Mouse (Mus musculus) lung, embryonic 15.5 days (tissue): ENCODE data around the gene Lcat. TPM values are rescaled to one million over a fixed set of nuclear protein-coding genes. Genes with fewer than 3 reads are reported as not detected.
"Not testable (repeated sequence)": the region's sequence is repeated elsewhere in the genome, so short reads cannot be mapped to it uniquely, and the experiment has no call there.

Experiments used
- ATAC-seq: fragments of 200-750 bp; cut with Nextera tagmentation; 2 replicates; pipeline ENCODE4 v1.8.0; 2017; ENCODE audit warnings: moderate number of reproducible peaks, borderline replicate concordance; ENCODE audit not compliant: low FRiP score, low TSS enrichment; ENCODE audit errors: extremely low read depth
- H3K27ac ChIP-seq: fragments of 300-500 bp; sonication (generic); 2 replicates; pipeline ENCODE4 v1.5.1; 2015; ENCODE audit warnings: moderate library complexity, mild to moderate bottlenecking, inconsistent platforms
- H3K27me3 ChIP-seq: fragments of 300-500 bp; sonication (generic); 2 replicates; pipeline ENCODE4 v1.6.1; 2015; ENCODE audit warnings: inconsistent platforms
- H3K36me3 ChIP-seq: fragments of 300-500 bp; sonication (generic); 2 replicates; pipeline ENCODE4 v1.6.1; 2015; ENCODE audit warnings: inconsistent platforms
- H3K4me1 ChIP-seq: fragments of 300-500 bp; sonication (generic); 2 replicates; pipeline ENCODE4 v1.6.1; 2015; ENCODE audit warnings: inconsistent platforms
- H3K4me2 ChIP-seq: fragments of 300-500 bp; sonication (generic); 2 replicates; pipeline ENCODE4 v1.6.1; 2015; ENCODE audit warnings: inconsistent platforms, mild to moderate bottlenecking, moderate library complexity
- H3K4me3 ChIP-seq: fragments of 300-500 bp; sonication (generic); 2 replicates; pipeline ENCODE4 v1.5.1; 2015; ENCODE audit warnings: mild to moderate bottlenecking, inconsistent platforms
- H3K9ac ChIP-seq: fragments of 300-500 bp; sonication (generic); 2 replicates; pipeline ENCODE4 v1.6.1; 2015; ENCODE audit warnings: inconsistent platforms
- H3K9me3 ChIP-seq: fragments of 300-500 bp; sonication (generic); 2 replicates; pipeline ENCODE4 v1.6.1; 2016; ENCODE audit warnings: inconsistent platforms
- WGBS: fragments of 180-500 bp; shearing (Covaris S2); methylation state at CpG from one replicate; pipeline ENCODE4 v1.1.7; 2015; 5-methylcytosine and 5-hydroxymethylcytosine counted together
- polyA plus RNA-seq: library from polyadenylated mRNA; unstranded; fragments of >200 nt; fragmentation: Nextera tagmentation; extraction: Ambion mirVana; gene quantifications from 2 replicates; pipeline ENCODE4 v1.2.1, GENCODE M21; 2015

The Lcat gene
- polyA plus RNA-seq, result 1.2 and 1.9 TPM in 2 replicates

DNA sequence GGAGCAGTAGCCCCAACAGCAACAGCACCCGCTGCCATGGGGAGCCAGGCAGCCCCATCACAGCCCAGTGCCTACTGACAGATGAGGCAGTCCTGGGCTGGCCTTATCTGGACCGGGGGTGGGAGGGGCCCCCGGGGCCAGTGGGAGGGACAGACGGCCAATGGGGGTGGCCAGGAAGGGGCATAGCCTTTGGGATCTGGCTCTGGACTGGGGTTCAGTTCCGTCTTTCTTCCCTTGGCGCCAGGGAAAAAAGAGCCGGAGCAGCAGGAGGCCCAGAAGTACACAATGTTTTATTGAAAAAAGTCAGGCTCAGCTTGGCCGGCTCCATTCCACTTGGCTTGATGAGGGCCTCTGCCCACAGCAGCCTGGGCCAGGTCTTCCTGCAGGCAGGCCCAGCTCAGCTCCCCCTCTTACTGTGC lies at the start of gene Lcat:
Gene Lcat (minus strand): TSS at position 62 of the 419 bp plus-strand sequence.
- H3K4me3 ChIP-seq, result no peak within 1 kb of the TSS
- WGBS, result 72% methylated on average over 8 of the region's 8 CpGs
- H3K27me3 ChIP-seq, result no peaks in the 10 kb centered on the region
- ATAC-seq, result no peak
- no peak within 1 kb of the TSS for H3K27ac ChIP-seq
- peaks cover 3% of the 10 kb centered on the region; the same call in 1 of the 2 replicates for H3K4me1 ChIP-seq
- H3K9me3 ChIP-seq, result no peaks in the 10 kb centered on the region
- H3K36me3 ChIP-seq, result peaks cover 57% of the 10 kb centered on the region
- H3K4me2 ChIP-seq, result no peak within 1 kb of the TSS
- H3K9ac ChIP-seq, result no peak within 1 kb of the TSS

DNA sequence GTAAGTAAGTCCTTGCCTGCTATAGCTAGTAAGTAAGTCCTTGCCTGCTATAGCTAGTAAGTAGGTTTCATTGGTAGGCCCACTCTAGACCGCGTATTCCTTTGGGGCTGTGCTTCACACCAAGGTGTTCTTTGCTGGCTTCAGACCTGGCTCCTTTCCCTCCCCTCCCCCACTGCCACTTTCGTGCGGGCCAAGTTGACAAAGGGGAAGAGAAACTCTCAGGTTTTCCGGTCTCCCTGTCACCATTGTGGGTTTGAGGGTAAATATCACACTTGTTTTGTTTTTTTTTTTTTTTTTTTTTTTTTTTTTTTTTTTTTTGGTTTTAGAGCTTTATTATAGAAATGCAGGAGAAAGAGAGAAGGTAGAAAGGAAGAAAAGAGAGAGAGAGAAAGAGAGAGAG lies 49.3 kb upstream of the Lcat start:
- H3K4me3 ChIP-seq, result no peak overlapping the region
- no peaks in the 10 kb centered on the region; the same call in 1 of the 2 replicates for H3K27me3 ChIP-seq
- H3K9ac ChIP-seq, result no peak overlapping the region
- no peak overlapping the region for H3K4me2 ChIP-seq
- no peak overlapping the region for H3K27ac ChIP-seq
- H3K4me1 ChIP-seq, result peaks cover 11% of the 10 kb centered on the region
- H3K36me3 ChIP-seq, result no peaks in the 10 kb centered on the region
- WGBS, result 53% methylated on average over 5 of the region's 5 CpGs
- no peak for ATAC-seq
- no peaks in the 10 kb centered on the region for H3K9me3 ChIP-seq

DNA sequence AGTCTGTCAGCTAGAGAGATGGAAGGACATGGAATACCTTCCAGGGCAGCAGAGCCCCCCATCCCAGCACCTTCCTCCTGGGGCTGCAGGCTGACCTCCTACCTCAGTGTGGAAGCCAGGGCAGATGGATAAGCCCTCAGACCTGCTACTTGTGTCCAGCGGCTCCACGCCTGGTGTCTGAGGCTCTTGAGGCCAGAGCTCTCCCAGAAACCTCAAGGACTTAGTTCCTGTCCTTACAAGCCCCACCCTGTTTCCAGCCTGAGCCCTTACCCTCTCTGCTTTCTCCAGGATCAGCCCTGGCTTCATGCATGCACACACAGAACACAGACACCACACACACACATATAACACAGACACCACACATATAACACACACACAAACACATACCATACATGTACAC lies 48.4 kb upstream of the Lcat start:
- H3K4me1 ChIP-seq, result peaks cover 11% of the 10 kb centered on the region
- no peak overlapping the region for H3K9ac ChIP-seq
- H3K27me3 ChIP-seq, result no peaks in the 10 kb centered on the region; the same call in 1 of the 2 replicates
- ATAC-seq, result no peak
- 0 out of 2 replicates have a peak overlapping the region, but pooled peaks have one; percentile 2 for H3K27ac ChIP-seq
- no peak overlapping the region for H3K4me3 ChIP-seq
- H3K36me3 ChIP-seq, result no peaks in the 10 kb centered on the region
- no peaks in the 10 kb centered on the region for H3K9me3 ChIP-seq
- H3K4me2 ChIP-seq, result peak overlapping the region; percentile 44; the same call in 1 of the 2 replicates
- WGBS, result 48% methylated on average over 2 of the region's 2 CpGs

DNA sequence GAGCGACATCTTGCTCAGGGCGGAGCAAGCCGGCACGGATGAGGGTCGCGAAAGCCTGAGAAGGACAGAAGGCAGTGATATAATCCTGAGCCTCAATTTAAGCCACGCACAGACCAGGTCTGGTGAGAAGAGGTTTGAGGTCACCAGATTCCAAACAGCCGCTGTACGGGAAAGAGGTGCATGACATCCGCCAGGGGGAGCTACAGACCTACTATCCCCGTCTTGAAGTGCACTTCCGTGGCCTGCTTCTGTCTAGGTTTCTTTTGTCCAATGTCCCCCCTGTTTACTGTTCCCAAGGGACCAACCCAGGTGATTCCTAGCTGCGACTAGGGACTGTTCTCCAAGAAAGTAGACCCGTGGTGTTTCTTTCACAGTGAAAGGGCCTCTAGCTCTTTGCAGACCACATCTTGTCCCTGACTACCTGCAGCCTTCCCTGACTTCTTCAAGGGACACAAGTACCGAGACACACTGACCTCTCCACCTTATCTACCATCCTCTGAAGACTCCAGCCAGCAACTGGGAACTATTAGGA lies 47.7 kb upstream of the Lcat start, which contains the start of gene Dus2:
Gene Dus2 (plus strand): TSS at position 482 of the 532 bp plus-strand sequence.
- Histone ChIP-seq H3K4me1 (peaks cover 14% of the 10 kb centered on the region), H3K9ac (no peak within 1 kb of the TSS; the same call in 1 of the 2 replicates), H3K27me3 (no peaks in the 10 kb centered on the region; the same call in 1 of the 2 replicates), H3K9me3 (no peaks in the 10 kb centered on the region), H3K4me2 (peak within 1 kb of the TSS; percentile 44), H3K27ac (0 out of 2 replicates have a peak within 1 kb of the TSS, but pooled peaks have one; percentile 2), H3K36me3 (no peaks in the 10 kb centered on the region), H3K4me3 (0 out of 2 replicates have a peak within 1 kb of the TSS, but pooled peaks have one; percentile 2)
- peak; percentile 65 for ATAC-seq
- WGBS, result 9% methylated on average over 15 of the region's 15 CpGs

DNA sequence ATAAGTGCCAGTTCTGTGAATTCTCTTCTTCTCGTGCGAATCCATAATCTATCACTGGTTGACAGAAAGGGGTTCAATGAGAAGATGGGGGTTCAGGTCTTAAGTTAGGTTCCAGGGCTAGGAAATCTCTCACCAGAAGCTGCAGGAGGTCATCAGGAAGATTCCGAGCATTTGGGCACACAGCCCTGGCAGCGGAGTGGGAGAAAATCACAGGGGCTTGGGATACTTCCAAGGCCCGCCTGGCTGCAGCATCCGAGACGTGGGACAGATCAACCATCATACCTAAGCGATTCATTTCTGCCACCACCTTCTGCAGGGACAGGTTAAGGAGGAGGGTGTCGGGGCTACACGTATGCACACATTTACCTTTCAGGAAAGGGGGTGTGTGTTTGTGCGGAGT lies 45.4 kb upstream of the Lcat start:
- H3K4me1 ChIP-seq, result peaks cover 14% of the 10 kb centered on the region
- H3K4me3 ChIP-seq, result no peak overlapping the region
- 79% methylated on average over 11 of the region's 11 CpGs for WGBS
- no peak overlapping the region for H3K4me2 ChIP-seq
- H3K27me3 ChIP-seq, result no peaks in the 10 kb centered on the region; the same call in 1 of the 2 replicates
- H3K36me3 ChIP-seq, result no peaks in the 10 kb centered on the region
- no peak overlapping the region for H3K27ac ChIP-seq
- H3K9ac ChIP-seq, result no peak overlapping the region
- ATAC-seq, result no peak
- H3K9me3 ChIP-seq, result no peaks in the 10 kb centered on the region

DNA sequence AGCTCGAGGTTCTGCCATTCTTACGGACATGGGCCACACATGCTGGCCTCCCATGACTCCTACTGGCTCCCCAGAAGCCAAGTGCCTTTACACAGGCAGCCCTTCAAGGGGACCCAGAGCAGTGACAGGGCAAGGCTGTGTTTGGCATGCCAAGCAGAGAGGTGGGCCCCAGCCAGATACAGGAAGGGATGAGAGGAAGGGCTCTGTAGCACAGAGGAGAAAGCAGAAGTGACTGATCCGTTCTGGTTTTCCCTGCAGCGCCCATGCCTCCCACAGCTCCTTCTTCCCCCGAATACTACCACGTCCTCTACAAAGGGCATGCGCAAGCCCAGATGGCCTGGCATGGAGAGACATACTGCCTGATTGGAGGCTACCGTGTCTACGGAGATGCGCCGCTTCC lies 40.2 kb upstream of the Lcat start:
- H3K9ac ChIP-seq, H3K4me1 ChIP-seq, H3K9me3 ChIP-seq, ATAC-seq, H3K4me3 ChIP-seq, H3K36me3 ChIP-seq, H3K4me2 ChIP-seq, H3K27ac ChIP-seq, H3K27me3 ChIP-seq: not testable (repeated sequence)
- 77% methylated on average over 11 of the region's 11 CpGs for WGBS

DNA sequence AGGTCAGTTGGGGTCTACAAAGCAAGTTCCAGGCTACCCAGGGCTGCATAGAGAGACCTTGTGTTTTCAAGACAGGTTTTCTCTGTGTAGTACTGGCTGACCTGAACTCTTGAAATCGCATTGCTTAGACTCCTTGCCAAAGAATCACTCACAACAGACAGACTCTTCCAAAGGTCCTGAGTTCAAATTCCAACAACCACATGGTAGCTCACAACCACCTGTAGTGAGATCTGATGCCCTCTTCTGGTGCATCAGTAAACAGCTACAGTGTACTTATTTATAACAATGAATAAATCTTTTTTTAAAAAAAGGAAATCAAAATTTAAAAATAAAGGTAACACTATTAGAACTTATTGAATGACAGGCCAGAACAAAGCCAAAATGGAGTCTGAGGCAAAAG lies 38.0 kb upstream of the Lcat start:
- Histone ChIP-seq H3K27me3 (no peaks in the 10 kb centered on the region), H3K4me1 (0 out of 2 replicates have a peak, but pooled peaks cover under 1% of the 10 kb centered on the region), H3K4me3 (no peak overlapping the region), H3K9me3 (no peaks in the 10 kb centered on the region), H3K4me2 (no peak overlapping the region), H3K36me3 (no peaks in the 10 kb centered on the region), H3K9ac (no peak overlapping the region), H3K27ac (no peak overlapping the region)
- ATAC-seq, result no peak
- 94% methylated on average over 1 of the region's 1 CpGs for WGBS

DNA sequence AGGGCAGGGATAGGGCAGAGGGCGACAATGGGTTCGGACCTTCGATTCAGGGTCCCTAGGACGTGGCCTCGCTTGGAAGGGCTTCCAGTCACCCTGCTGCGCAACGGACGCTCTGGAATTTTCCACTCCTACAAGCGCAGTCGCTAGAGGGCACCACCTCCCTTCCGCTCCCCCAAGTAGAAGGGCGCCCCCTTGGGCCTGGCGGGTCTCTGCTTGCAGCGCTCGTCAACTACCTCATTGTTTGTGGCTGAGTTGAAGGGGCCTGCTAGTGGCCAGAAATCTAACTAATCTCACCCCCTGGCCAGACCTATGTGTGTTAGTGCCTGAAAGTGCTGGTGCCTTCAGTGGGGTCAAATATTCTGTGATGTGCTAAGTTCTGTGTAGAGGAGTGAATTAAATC lies 36.1 kb upstream of the Lcat start, which contains the start of gene Dpep3:
Gene Dpep3 (minus strand): TSS at position 105 of the 400 bp plus-strand sequence.
- ATAC-seq, result no peak
- Histone ChIP-seq H3K4me2 (no peak within 1 kb of the TSS), H3K4me1 (no peaks in the 10 kb centered on the region), H3K27ac (no peak within 1 kb of the TSS), H3K9me3 (no peaks in the 10 kb centered on the region), H3K36me3 (no peaks in the 10 kb centered on the region), H3K9ac (no peak within 1 kb of the TSS), H3K27me3 (no peaks in the 10 kb centered on the region), H3K4me3 (no peak within 1 kb of the TSS)
- WGBS, result 91% methylated on average over 15 of the region's 15 CpGs

DNA sequence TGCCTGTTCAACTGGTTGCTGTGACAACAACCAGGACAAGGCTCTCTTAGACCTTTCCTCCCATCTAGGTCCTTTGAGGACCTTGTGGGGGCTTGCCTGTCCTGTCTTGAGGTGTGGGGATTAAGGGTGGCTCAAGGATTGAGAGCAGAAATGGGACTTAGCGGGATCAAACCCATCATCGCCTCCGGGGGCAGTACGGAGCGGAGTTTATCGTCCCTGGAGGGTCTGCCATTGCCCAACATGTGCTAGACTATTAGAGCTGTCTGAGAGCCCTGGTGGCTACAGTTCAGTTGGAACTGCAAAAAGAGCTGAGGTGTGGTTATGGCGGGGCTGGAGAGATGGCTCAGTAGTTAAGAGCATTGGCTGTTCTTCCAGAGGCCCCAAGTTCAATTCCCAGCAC lies 32.2 kb upstream of the Lcat start:
- WGBS, result 64% methylated on average over 7 of the region's 7 CpGs
- no peaks in the 10 kb centered on the region for H3K36me3 ChIP-seq

DNA sequence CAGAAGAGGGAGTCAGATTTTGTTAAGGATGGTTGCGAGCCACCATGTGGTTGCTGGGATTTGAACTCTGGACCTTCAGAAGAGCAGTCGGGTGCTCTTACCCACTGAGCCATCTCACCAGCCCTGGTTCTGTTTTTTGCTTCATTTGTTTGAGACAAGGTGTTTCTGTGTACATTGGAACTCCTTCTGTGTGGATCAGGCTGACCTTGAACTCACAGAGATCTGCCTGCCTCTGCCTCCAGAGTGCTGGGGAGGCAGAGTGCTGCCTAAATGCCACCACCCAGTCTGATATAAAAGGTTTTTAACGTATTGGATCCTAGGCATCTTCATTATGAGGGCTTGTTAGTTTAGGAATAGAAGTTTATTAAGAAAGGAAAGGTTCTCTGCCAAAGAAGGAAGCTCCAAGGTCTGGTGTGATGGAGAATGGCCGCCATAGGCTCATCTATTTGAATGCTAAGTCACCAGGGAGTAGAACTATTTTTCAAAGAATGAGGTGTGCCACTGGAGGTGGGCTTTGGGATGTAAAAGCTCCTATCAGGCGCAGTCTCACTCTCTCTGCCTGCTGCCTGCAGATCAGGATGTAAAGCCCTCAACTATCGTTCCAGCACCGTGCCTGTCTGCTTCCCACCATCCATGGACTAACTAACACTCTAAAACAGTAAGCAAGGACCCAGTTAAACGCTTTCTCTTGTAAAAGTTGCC lies 28.0 kb upstream of the Lcat start:
- Histone ChIP-seq H3K9ac (no peak overlapping the region), H3K4me3 (no peak overlapping the region), H3K4me2 (no peak overlapping the region), H3K4me1 (peaks cover 11% of the 10 kb centered on the region), H3K27ac (no peak overlapping the region), H3K27me3 (no peaks in the 10 kb centered on the region), H3K36me3 (no peaks in the 10 kb centered on the region), H3K9me3 (no peaks in the 10 kb centered on the region)
- 70% methylated on average over 8 of the region's 8 CpGs for WGBS
- no peak for ATAC-seq

More for the DNA sequence above, 32.2 kb upstream of the Lcat start:
- H3K9ac ChIP-seq, result no peak overlapping the region
- no peaks in the 10 kb centered on the region for H3K4me1 ChIP-seq
- no peak overlapping the region for H3K27ac ChIP-seq
- no peaks in the 10 kb centered on the region for H3K9me3 ChIP-seq
- H3K27me3 ChIP-seq, result no peaks in the 10 kb centered on the region
- no peak for ATAC-seq
- H3K4me3 ChIP-seq, result no peak overlapping the region
- no peak overlapping the region for H3K4me2 ChIP-seq

DNA sequence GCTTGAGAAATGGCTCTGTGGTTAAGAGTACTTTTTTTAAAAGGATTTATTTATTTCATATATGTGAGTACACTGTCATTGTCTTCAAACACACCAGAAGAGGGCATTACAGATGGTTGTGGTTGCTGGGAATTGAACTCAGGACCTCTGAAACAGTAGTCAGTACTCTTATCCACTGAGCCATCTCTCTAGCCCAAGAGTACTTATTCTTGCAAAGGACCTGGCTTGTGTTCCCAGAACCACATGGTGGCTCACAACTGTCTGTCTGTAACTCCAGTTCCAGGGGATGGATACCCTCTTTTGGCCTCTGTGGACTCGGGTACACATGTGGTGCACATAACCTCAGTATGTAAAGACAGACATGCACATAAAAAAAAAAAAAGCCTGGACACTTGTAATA lies 26.2 kb upstream of the Lcat start:
- WGBS, result 75% methylated on average over 1 of the region's 1 CpGs
- H3K4me2 ChIP-seq, result no peak overlapping the region
- no peak overlapping the region for H3K9ac ChIP-seq
- H3K4me1 ChIP-seq, result peaks cover 21% of the 10 kb centered on the region
- H3K27me3 ChIP-seq, result no peaks in the 10 kb centered on the region
- no peaks in the 10 kb centered on the region for H3K36me3 ChIP-seq
- ATAC-seq, result no peak
- no peak overlapping the region for H3K27ac ChIP-seq
- H3K9me3 ChIP-seq, result no peaks in the 10 kb centered on the region
- H3K4me3 ChIP-seq, result no peak overlapping the region

DNA sequence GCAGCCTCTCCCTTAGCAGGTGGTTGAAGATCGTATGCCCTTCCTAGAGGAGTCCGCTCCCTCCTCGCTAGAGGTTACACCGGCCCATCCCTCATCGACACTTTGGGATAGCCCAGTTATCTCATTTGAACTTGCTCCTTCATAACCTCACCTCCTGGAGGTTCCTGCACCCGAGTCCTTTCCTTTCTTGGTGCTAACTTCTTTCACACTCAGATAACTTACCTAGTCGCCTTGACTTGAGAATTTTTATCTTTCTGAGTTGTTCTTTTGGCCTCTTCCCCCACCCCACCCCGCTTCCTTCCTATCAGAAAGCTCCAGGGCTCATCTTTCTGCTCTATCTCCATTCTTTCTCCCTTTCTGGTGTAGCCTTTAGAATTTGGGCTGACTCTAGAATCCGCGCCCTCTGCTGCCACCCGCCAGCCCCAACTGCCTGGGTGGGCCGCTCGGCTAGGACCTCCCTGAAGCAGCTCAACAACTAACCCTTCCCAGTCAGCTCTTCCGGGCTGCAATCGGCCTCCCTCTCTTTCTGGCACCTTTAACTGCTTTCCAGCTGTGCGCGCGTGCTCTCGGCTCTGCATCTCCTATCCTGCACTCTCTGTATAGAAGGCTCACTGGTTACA lies 23.6 kb upstream of the Lcat start:
- ATAC-seq, result peak; percentile 68
- Histone ChIP-seq H3K4me2 (peak overlapping the region; percentile 71), H3K27me3 (no peaks in the 10 kb centered on the region), H3K4me3 (peak overlapping the region; percentile 96), H3K9ac (no peak overlapping the region), H3K36me3 (0 out of 2 replicates have a peak, but pooled peaks cover 3% of the 10 kb centered on the region), H3K27ac (peak overlapping the region; percentile 94), H3K9me3 (no peaks in the 10 kb centered on the region), H3K4me1 (peaks cover 29% of the 10 kb centered on the region)
- 7% methylated on average over 19 of the region's 19 CpGs for WGBS
